Mouse (Mus musculus) heart, embryonic 15.5 days (tissue): ENCODE results near the gene Lrr1. TPM values are rescaled to one million over a fixed set of nuclear protein-coding genes. Genes with fewer than 3 reads are reported as not detected.

Experiments
- ATAC-seq: fragments of 200-750 bp; cut with Nextera tagmentation; replicated peaks from 2 replicates; pipeline ENCODE4 v1.8.0; 2017; ENCODE audit warnings: low read depth, moderate TSS enrichment; ENCODE audit not compliant: insufficient number of reproducible peaks, insufficient read depth, low FRiP score
- H3K27ac ChIP-seq: fragments of 300-500 bp; sonication (generic); 2 replicates; pipeline ENCODE4 v1.5.1; 2015; ENCODE audit warnings: mild to moderate bottlenecking, inconsistent platforms
- H3K27me3 ChIP-seq: fragments of 300-500 bp; sonication (generic); 2 replicates; pipeline ENCODE4 v1.6.1; 2015; ENCODE audit warnings: inconsistent platforms
- H3K36me3 ChIP-seq: fragments of 300-500 bp; sonication (generic); 2 replicates; pipeline ENCODE4 v1.6.1; 2015; ENCODE audit warnings: mild to moderate bottlenecking, inconsistent platforms
- H3K4me1 ChIP-seq: fragments of 300-500 bp; sonication (generic); replicated peaks from 2 replicates; pipeline ENCODE4 v1.6.1; 2015; ENCODE audit warnings: inconsistent platforms
- H3K4me2 ChIP-seq: fragments of 300-500 bp; sonication (generic); 2 replicates; pipeline ENCODE4 v1.6.1; 2015; ENCODE audit warnings: inconsistent platforms, mild to moderate bottlenecking, moderate library complexity
- H3K4me3 ChIP-seq: fragments of 300-500 bp; sonication (generic); 2 replicates; pipeline ENCODE4 v1.5.1; 2015; ENCODE audit warnings: mild to moderate bottlenecking, inconsistent platforms
- H3K9ac ChIP-seq: fragments of 300-500 bp; sonication (generic); 2 replicates; pipeline ENCODE4 v1.6.1; 2015; ENCODE audit warnings: mild to moderate bottlenecking, inconsistent platforms
- H3K9me3 ChIP-seq: fragments of 300-500 bp; sonication (generic); replicated peaks from 2 replicates; pipeline ENCODE4 v1.6.1; 2016; ENCODE audit warnings: inconsistent platforms
- WGBS: fragments of 180-500 bp; shearing (Covaris S2); methylation state at CpG from one replicate; pipeline ENCODE4 v1.1.7; 2015; ENCODE audit warnings: mixed read lengths; 5-methylcytosine and 5-hydroxymethylcytosine counted together
- microRNA-seq: library from miRNA; unstranded; fragments of <30 nt; microRNA quantifications from one replicate; pipeline ENCODE4, GENCODE M21; 2016
- polyA plus RNA-seq: library from polyadenylated mRNA; unstranded; fragments of >200 nt; fragmentation: Nextera tagmentation; extraction: Ambion mirVana; gene quantifications from 2 replicates; pipeline ENCODE4 v1.2.1, GENCODE M21; 2015

Lrr1 gene
- polyA plus RNA-seq, 1 experiment from 2014 or later: 10.4 TPM

DNA sequence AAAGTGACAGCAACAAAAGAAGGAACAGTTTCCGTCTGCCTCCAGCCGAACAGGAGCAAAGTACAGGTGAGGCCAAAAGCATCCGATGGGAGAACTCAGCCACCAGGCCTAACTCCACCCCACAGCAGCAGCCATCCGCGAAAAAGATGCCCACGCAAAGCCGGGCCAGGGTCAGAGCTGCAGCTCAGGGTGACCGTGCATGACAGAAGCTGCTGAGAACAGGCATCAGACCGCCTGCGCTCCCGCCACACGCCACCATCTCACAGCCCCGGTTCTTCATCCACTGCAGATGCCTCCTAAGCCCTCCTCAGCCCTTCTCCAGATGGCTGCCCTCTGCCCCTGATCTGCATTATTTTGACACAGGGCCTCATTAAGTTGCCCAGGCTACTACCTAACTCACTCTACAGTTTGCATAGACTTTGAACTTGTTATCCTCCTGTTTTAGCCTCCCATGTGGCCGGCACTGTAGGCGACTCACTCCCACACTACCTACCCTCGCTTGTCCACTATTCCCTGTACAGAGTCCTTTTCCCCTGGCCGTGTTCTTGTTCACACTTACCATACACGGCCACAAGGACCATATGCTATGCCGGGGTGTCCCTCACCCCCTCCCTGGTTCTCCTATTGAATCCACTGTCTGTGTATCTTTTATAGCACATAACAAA is 52.1 kb downstream of the Lrr1 start:
- H3K4me1 ChIP-seq: no peaks in the 10 kb centered on the region

DNA sequence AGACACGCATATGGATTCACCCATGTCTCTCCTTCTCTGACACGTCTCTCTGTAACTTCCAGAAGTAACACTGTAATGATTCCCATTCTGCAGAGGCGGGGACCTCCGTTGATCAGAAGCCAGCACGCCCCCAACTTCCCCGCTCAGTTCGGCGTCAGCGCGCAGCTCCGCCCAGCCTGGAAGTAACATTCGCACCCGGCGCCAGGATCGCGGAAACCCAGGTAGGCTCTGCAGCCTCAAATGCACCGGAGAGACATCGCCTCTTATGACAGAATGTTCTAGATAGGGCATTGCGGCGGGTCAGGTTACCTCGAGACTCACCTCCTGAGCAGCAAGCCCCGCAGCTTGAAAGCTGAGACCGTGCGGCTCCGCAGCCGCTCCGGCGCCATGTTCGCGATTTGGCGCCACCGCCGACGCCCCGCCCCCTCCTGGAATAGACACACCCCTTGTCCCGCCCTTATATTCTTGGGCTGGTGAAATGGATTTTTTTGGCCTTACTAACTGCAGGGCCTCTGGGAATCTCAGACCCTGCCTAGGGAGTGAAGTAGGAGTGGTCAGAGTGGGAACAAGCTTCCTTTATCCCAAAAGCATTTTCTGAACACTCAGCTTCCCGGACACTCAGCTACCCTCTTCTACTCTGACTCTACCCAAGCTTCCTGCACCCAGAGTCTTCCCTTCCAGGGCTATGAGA is 59.3 kb downstream of the Lrr1 start, which contains the start of gene Pole2:
Pole2 (minus strand) TSS at position 420 of the 691 bp plus-strand sequence.
- H3K4me2 ChIP-seq: peak within 1 kb of the TSS; percentile 71
- H3K9me3 ChIP-seq: no peaks in the 10 kb centered on the region
- H3K27me3 ChIP-seq: no peaks in the 10 kb centered on the region
- peak within 1 kb of the TSS; percentile 90 for H3K4me3 ChIP-seq
- under 1% methylated on average over 37 of the region's 37 CpGs for WGBS
- H3K36me3 ChIP-seq: peaks cover 8% of the 10 kb centered on the region; the same call in 1 of the 2 replicates
- ATAC-seq: peak; percentile 93
- H3K9ac ChIP-seq: peak within 1 kb of the TSS; percentile 64
- peaks cover 9% of the 10 kb centered on the region for H3K4me1 ChIP-seq
- peak within 1 kb of the TSS; percentile 84 for H3K27ac ChIP-seq

More for the DNA sequence above, 52.1 kb downstream of the Lrr1 start:
- H3K36me3 ChIP-seq: peaks cover 26% of the 10 kb centered on the region
- no peaks in the 10 kb centered on the region for H3K27me3 ChIP-seq
- no peak overlapping the region for H3K4me2 ChIP-seq
- no peak overlapping the region for H3K4me3 ChIP-seq
- no peak overlapping the region for H3K27ac ChIP-seq
- H3K9me3 ChIP-seq: no peaks in the 10 kb centered on the region
- 87% methylated on average over 19 of the region's 19 CpGs for WGBS
- no peak for ATAC-seq
- no peak overlapping the region for H3K9ac ChIP-seq

Small RNA genes within 50 kb of the gene (microRNA-seq; reads per million reads assigned to microRNA genes)
- gene Gm47287: not detected
- gene Gm47295: 0.63 reads per million

Other genes starting within 250 kb of the Lrr1 start
- gene Rps29, start 9.6 kb upstream of the Lrr1 start, polyA plus RNA-seq: 1,037 and 1,363 TPM in 2 replicates
- 376 and 496 TPM in 2 replicates for gene Rpl36al, start 15.3 kb downstream of the Lrr1 start, polyA plus RNA-seq
- gene Mgat2, start 15.3 kb downstream of the Lrr1 start, polyA plus RNA-seq: 40.1 and 45.2 TPM in 2 replicates
- gene Gm49383, start 28.3 kb downstream of the Lrr1 start, polyA plus RNA-seq: 14.3 and 16.2 TPM in 2 replicates
- gene Dnaaf2, start 29.6 kb downstream of the Lrr1 start, polyA plus RNA-seq: 6.1 and 7.7 TPM in 2 replicates
- 11.2 and 15.0 TPM in 2 replicates for gene Gm49384, start 35.5 kb downstream of the Lrr1 start, polyA plus RNA-seq
- 12.7 and 16.0 TPM in 2 replicates for gene Pole2, start 59.4 kb downstream of the Lrr1 start, polyA plus RNA-seq
- 8.0 and 10.9 TPM in 2 replicates for gene Klhdc1, start 72.4 kb downstream of the Lrr1 start, polyA plus RNA-seq
- gene Klhdc2, start 127.9 kb downstream of the Lrr1 start, polyA plus RNA-seq: 122 and 123 TPM in 2 replicates
- 57.6 and 59.3 TPM in 2 replicates for gene Nemf, start 188.4 kb downstream of the Lrr1 start, polyA plus RNA-seq
- 38.2 and 40.5 TPM in 2 replicates for gene Arf6, start 203.3 kb downstream of the Lrr1 start, polyA plus RNA-seq
- gene Gm9887, start 203.6 kb downstream of the Lrr1 start, polyA plus RNA-seq: 1.1 and 1.5 TPM in 2 replicates